Mouse (Mus musculus): ENCODE data around the gene Mei1. TPM values are rescaled to one million over a fixed set of nuclear protein-coding genes. Genes with fewer than 3 reads are reported as not detected.
"Not testable (repeated sequence)": the region's sequence is repeated elsewhere in the genome, so short reads cannot be mapped to it uniquely, and the experiment has no call there.

Mei1 gene
- polyA plus RNA-seq, 1 experiment = 3.8 TPM

GRCm38 (mm10) chr15:82081161-82081560, 11.4 kb downstream of the Mei1 start:
- DNase-seq (ENCODE audit: extremely low spot score in 1 of 2, low spot score in 1 of 2) = peak; percentile 65 to 80

- peak; percentile 43 to 74 for DNase-seq (ENCODE audit: extremely low spot score in 1 of 2, low spot score in 1 of 2)
Observed at GRCm38 (mm10) chr15:82085606-82086005, 15.8 kb downstream of the Mei1 start.

GRCm38 (mm10) chr15:82086131-82086530, 16.3 kb downstream of the Mei1 start:
- peak; percentile 45 to 70 for DNase-seq (ENCODE audit: extremely low spot score in 1 of 2, low spot score in 1 of 2)

- DNase-seq (ENCODE audit: extremely low spot score in 1 of 2, low spot score in 1 of 2) = peak in 1 of 2 experiments; percentile 63
Observed at GRCm38 (mm10) chr15:82087266-82087665, 17.5 kb downstream of the Mei1 start.

GRCm38 (mm10) chr15:82091061-82091460, 21.3 kb downstream of the Mei1 start:
- DNase-seq (ENCODE audit: extremely low spot score in 1 of 2, low spot score in 1 of 2) = no peak

GRCm38 (mm10) chr15:82106953-82107555, 37.3 kb downstream of the Mei1 start:
- DNase-seq (ENCODE audit: extremely low spot score in 1 of 2, low spot score in 1 of 2) = peak; percentile 30 to 64

GRCm38 (mm10) chr15:82120544-82120943, 50.7 kb downstream of the Mei1 start:
- no peak for DNase-seq (ENCODE audit: extremely low spot score in 1 of 2, low spot score in 1 of 2)

- not testable (repeated sequence) for DNase-seq (ENCODE audit: extremely low spot score in 1 of 2, low spot score in 1 of 2)
Observed at GRCm38 (mm10) chr15:82126690-82127089, 56.9 kb downstream of the Mei1 start.

- DNase-seq (ENCODE audit: extremely low spot score in 1 of 2, low spot score in 1 of 2) = peak; percentile 91 to 96
Observed at GRCm38 (mm10) chr15:82127426-82128374, 57.9 kb downstream of the Mei1 start, which contains the start of gene Ccdc134. Gene Ccdc134 (plus strand): TSS chr15:82127922.

- no peak for DNase-seq (ENCODE audit: extremely low spot score in 1 of 2, low spot score in 1 of 2)
Observed at GRCm38 (mm10) chr15:82128398-82128797, 58.6 kb downstream of the Mei1 start.

GRCm38 (mm10) chr15:82130599-82130998, 60.8 kb downstream of the Mei1 start:
- no peak for DNase-seq (ENCODE audit: extremely low spot score in 1 of 2, low spot score in 1 of 2)

- DNase-seq (ENCODE audit: extremely low spot score in 1 of 2, low spot score in 1 of 2) = peak; percentile 60 to 70
Observed at GRCm38 (mm10) chr15:82135372-82135771, 65.6 kb downstream of the Mei1 start.

GRCm38 (mm10) chr15:82138565-82138964, 68.8 kb downstream of the Mei1 start:
- DNase-seq (ENCODE audit: extremely low spot score in 1 of 2, low spot score in 1 of 2) = peak in 1 of 2 experiments; percentile 81

GRCm38 (mm10) chr15:82139196-82139595, 69.4 kb downstream of the Mei1 start:
- no peak for DNase-seq (ENCODE audit: extremely low spot score in 1 of 2, low spot score in 1 of 2)

- DNase-seq (ENCODE audit: extremely low spot score in 1 of 2, low spot score in 1 of 2) = no peak
Observed at GRCm38 (mm10) chr15:82140355-82140754, 70.6 kb downstream of the Mei1 start.

- DNase-seq (ENCODE audit: extremely low spot score in 1 of 2, low spot score in 1 of 2) = no peak
Observed at GRCm38 (mm10) chr15:82144157-82144556, 74.4 kb downstream of the Mei1 start.

GRCm38 (mm10) chr15:82145408-82145807, 75.6 kb downstream of the Mei1 start:
- DNase-seq (ENCODE audit: extremely low spot score in 1 of 2, low spot score in 1 of 2) = no peak

- no peak for DNase-seq (ENCODE audit: extremely low spot score in 1 of 2, low spot score in 1 of 2)
Observed at GRCm38 (mm10) chr15:82145851-82146769, 76.3 kb downstream of the Mei1 start.

- DNase-seq (ENCODE audit: extremely low spot score in 1 of 2, low spot score in 1 of 2) = peak; percentile 99
Observed at GRCm38 (mm10) chr15:82146770-82147610, 77.2 kb downstream of the Mei1 start, which contains the start of gene Srebf2. Gene Srebf2 (plus strand): TSS chr15:82147181.
